Mouse (Mus musculus) spleen, postnatal 10 days (tissue): ENCODE measurements around the gene Cort.
"Not testable (repeated sequence)": the region's sequence is repeated elsewhere in the genome, so short reads cannot be mapped to it uniquely, and the experiment has no call there.

ENCODE experiments used
- DNase-seq, 2 experiments: peaks; one replicate each; pipeline ENCODE4 v3.0.0; 2021 to 2022; ENCODE audit warnings: low spot score in 2 of 2

The Cort gene

GRCm38 (mm10) chr4:149126663-149127062 lies at the start of gene Cort:
Gene Cort, minus strand, starts transcription at chr4:149126763.
- DNase-seq, result no peak

DNA sequence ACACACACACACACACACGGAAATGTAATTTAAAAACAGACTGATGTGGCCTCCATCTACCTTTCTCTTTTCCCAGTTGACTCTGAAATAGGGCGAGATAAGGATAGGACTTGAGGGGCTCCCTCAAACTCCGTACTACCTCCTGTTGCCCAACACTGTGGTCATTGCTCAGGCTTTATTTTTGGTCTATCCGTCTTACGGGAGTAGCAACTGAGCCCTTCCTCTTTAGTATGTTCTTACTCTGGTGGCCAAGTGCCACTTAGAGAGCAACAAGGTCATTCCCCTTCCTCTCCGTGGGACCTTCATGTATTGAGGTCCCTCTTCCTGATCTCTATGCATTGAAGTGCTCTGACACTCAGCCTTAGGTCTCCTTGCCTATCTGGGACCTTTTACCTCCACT lies 47.1 kb upstream of the Cort start:
- no peak for DNase-seq

DNA sequence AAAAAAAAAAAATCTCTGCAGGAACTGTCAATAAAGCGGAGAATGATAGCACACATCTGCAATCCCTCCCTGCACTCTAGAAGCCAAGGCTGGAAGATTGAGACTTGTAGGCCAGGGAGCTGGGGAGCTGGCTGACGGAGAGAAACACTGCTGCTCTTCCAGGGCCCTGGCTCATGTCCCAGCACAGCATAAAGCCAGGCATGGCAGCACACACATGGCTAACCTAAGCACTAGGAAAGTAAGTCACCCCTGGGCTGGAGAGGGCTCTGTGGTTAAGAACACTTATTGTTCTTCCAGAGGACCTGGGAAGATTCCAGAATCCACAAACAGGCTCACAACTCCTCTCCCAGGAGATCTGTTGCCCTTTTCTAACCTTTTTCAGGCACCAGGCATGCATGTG lies 46.1 kb upstream of the Cort start:
- no peak for DNase-seq

- no peak for DNase-seq
Measured at GRCm38 (mm10) chr4:149172083-149172482, 45.5 kb upstream of the Cort start.

GRCm38 (mm10) chr4:149171581-149171981 lies 45.0 kb upstream of the Cort start:
- DNase-seq, result no peak

DNA sequence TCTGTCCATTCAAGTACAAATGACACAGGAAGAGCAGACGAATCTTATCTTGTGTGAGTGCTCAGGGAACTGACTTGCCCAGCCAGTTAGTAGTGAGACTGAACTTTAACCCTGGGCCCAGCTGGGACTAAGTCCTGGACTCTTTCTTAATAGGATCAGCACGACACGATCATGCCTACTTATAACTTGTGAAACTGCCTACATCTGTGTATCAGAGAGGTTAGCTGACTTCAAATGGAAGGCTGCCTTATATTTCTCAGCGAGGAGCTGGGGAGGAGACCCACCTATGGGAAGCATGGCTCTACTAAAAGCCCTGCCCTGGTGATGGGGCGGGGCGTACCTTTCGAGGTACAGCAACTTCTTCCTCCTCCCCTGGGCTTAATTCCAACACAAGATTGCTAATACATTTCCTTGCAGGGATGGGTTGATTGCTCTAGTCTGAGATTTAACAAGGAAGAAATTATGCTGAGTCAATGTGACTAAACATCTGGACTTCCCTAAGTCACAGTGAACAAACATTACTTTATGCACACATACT lies 43.9 kb upstream of the Cort start:
- no peak for DNase-seq

GRCm38 (mm10) chr4:149169926-149170325 lies 43.4 kb upstream of the Cort start:
- DNase-seq, result not testable (repeated sequence)

DNA sequence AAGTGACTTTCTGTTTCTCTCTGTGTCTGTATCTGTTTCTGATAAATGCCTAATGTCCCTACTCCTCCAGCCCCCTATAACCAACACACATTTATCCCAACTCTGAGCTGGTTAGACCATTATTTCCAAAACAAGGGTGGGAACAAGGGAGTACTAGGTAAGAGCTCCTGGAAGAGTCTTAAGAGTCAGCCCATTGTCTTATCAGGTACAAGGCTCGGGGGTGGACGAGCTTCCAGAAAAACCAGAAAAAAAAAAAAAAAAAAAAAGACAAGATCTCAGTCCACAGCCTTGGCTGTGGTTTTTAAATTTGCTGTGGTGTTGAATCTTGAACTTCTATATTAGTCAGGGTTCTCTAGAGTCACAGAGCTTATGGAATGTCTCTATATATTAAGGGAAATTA lies 41.5 kb upstream of the Cort start:
- DNase-seq, result no peak

GRCm38 (mm10) chr4:149166957-149167611 lies 40.5 kb upstream of the Cort start:
- DNase-seq, result peak in 1 of 2 experiments; percentile 58

DNA sequence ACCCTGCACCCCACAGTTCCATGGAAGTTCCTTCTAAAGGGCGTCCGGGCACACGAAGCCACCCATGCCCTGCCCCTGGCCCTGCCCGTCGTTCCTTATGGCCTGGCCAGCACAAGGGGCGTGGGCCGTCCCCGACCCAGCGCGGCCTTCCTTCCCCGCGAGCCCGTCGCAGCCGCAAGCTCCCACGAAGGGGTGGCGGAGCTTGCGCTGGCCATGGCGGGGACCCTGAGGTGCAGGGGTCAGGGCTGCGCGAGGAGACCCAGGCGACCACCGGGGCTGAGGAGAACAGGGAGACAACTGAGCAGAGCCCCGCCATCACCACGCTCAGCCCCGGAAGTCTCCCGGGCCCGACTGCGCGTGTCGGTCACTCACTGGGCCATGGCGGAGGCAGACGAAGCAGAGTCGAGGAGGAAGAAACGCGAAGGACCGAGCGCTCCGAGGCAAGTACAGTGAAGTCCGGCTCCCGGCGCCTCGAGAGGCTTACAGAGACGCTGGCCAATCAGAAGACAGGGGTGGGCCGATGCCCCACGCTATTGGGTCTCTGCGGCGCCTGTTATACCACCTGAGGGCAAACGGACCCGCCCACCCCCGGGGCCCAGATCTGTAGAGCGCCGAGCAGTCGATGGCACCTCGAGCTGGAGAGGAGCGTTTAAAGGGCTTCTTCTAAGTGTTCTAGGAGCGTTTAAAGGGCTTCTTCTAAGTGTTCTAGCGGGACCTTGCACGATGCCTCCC lies 39.8 kb upstream of the Cort start, which contains the start of gene Pgd:
Pgd (minus strand) TSS at position 557 of the 732 bp plus-strand sequence.
- peak; percentile 90 to 97 for DNase-seq

- no peak for DNase-seq
Measured at GRCm38 (mm10) chr4:149164150-149164549, 37.6 kb upstream of the Cort start.

DNA sequence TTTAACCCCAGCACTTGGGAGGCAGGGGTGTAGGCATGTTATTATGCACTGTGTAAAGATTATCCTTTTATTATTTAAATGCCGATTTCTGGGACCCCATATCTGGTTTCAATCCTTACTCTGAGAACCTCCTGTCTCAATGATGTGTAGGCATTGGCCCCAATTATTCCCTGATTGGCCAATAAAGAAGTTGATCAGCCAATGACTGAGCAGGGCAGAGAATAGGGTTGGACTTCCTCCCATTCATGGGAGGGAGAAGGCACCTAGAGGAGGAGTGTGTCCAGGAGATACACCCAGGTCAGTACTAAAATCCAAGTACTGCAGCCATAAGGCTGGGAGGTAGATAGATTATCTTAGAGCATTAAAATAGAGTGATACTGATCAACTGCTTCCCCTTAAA lies 36.6 kb upstream of the Cort start:
- DNase-seq, result no peak

DNA sequence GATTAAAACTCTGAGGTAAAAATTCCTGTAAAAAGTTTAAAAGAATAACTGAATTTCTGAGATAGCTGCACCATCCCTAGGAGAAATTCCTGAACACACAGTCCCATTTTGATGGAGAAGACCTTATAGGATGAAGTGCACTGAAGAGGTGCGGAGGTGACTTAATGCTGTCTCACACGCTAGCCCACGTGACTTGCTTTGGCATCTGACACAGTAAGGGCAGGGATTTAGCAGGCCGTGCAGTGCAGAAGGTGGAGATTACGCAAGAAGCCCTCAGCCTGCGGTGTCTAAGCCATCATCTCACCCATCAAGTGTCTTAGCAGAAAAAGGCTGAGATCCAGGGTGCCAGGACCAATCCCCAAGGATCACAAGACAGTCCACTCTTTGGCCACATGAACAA lies 34.6 kb upstream of the Cort start:
- DNase-seq, result no peak

- DNase-seq, result no peak
Measured at GRCm38 (mm10) chr4:149159891-149160290, 33.3 kb upstream of the Cort start.

DNA sequence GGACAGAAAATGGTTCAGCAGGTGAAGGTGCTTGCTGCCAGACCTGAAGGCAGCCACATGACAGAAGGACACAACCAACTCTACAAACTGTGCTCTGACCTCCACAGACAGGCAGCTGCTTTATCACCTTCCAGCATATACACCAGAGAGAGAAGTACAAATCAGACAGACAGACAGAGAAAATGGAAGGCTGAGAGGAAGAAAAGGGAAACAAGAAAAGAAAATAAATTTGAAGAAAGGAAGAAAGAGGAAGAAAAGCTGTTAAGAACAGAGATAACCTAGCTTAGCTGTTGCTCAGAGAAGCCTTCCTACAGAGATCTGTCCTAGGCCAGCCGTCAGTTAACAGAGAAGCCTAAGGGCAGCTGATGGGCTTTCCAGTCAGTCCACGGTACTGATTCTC lies 32.6 kb upstream of the Cort start:
- DNase-seq, result no peak

- no peak for DNase-seq
Measured at GRCm38 (mm10) chr4:149157415-149157973, 30.9 kb upstream of the Cort start.

GRCm38 (mm10) chr4:149155711-149156110 lies 29.1 kb upstream of the Cort start:
- no peak for DNase-seq

GRCm38 (mm10) chr4:149154859-149155258 lies 28.3 kb upstream of the Cort start:
- no peak for DNase-seq

- no peak for DNase-seq
Measured at GRCm38 (mm10) chr4:149150721-149151120, 24.2 kb upstream of the Cort start.

DNA sequence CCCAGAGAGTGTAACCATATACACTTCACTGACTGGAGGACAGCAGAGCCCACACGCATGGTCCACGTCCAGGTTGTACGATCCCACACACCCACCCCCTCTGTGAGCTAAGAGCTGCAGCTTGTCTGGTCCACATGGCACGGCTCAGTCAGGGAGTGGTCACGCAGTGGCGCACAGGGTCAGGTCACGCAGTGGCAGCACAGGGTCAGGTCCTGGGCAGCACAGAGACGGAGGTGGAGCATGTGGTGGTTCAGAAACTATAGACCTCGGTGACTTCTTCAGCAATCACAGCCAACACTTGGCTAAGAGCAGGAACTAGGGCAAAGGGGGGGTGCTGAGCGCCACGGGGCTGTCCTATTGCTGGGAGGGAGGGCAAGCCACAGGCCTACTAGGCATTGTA lies 23.7 kb upstream of the Cort start:
- no peak for DNase-seq

- DNase-seq, result no peak
Measured at GRCm38 (mm10) chr4:149149611-149150010, 23.0 kb upstream of the Cort start.

GRCm38 (mm10) chr4:149149196-149149595 lies 22.6 kb upstream of the Cort start:
- no peak for DNase-seq

- no peak for DNase-seq
Measured at GRCm38 (mm10) chr4:149148084-149148483, 21.5 kb upstream of the Cort start.
